Mouse (Mus musculus) kidney, postnatal 0 days (tissue): ENCODE measurements around the gene Pcp4. TPM values are rescaled to one million over a fixed set of nuclear protein-coding genes. Genes with fewer than 3 reads are reported as not detected.

Experiments used
- ATAC-seq: fragments of 200-750 bp; cut with Nextera tagmentation; replicated peaks from 2 replicates; pipeline ENCODE4 v1.8.0; 2017; ENCODE audit warnings: low read depth, moderate number of reproducible peaks, moderate TSS enrichment, moderate library complexity; ENCODE audit not compliant: low FRiP score
- DNase-seq: peaks from one replicate; pipeline ENCODE4 v3.0.0-alpha.2; 2016; ENCODE audit warnings: low spot score
- H3K27ac ChIP-seq: fragments of 300-500 bp; sonication (generic); 2 replicates; pipeline ENCODE4 v1.5.1; 2014; ENCODE audit warnings: mild to moderate bottlenecking
- H3K27me3 ChIP-seq: fragments of 300-500 bp; sonication (generic); 2 replicates; pipeline ENCODE4 v1.6.1; 2014; ENCODE audit warnings: low read length, mixed read lengths; ENCODE audit not compliant: insufficient read depth
- H3K36me3 ChIP-seq: fragments of 300-500 bp; sonication (generic); 2 replicates; pipeline ENCODE4 v1.6.1; 2014; ENCODE audit warnings: low read length, mixed read lengths; ENCODE audit not compliant: insufficient read depth
- H3K4me1 ChIP-seq: fragments of 300-500 bp; sonication (generic); replicated peaks from 2 replicates; pipeline ENCODE4 v1.6.1; 2014; ENCODE audit warnings: antibody characterized with exemption, low read length, mixed read lengths; ENCODE audit not compliant: insufficient read depth
- H3K4me2 ChIP-seq: fragments of 300-500 bp; sonication (generic); 2 replicates; pipeline ENCODE4 v1.6.1; 2014; ENCODE audit warnings: mild to moderate bottlenecking, low read length, moderate library complexity, mixed read lengths
- H3K4me3 ChIP-seq: fragments of 300-500 bp; sonication (generic); replicated peaks from 2 replicates; pipeline ENCODE4 v1.5.1; 2014; ENCODE audit warnings: low read depth, low read length
- H3K9ac ChIP-seq: fragments of 300-500 bp; sonication (generic); 2 replicates; pipeline ENCODE4 v1.6.1; 2014; ENCODE audit warnings: low read depth, low read length
- H3K9me3 ChIP-seq: fragments of 300-500 bp; sonication (generic); replicated peaks from 2 replicates; pipeline ENCODE4 v1.6.1; 2016; ENCODE audit warnings: low read length, inconsistent platforms, mixed read lengths
- CTCF ChIP-seq: IDR thresholded peaks from 2 replicates; pipeline ENCODE4 v1.5.1; 2016; ENCODE audit warnings: antibody characterized with exemption, low read depth, mild to moderate bottlenecking, moderate library complexity
- WGBS: fragments of 180-500 bp; shearing (Covaris S2); extraction: QIAGEN DNeasy Blood & Tissue Kit; methylation state at CpG from one replicate; pipeline ENCODE4 v1.1.7; 2014; 5-methylcytosine and 5-hydroxymethylcytosine counted together
- polyA plus RNA-seq: library from polyadenylated mRNA; unstranded; fragments of >200 nt; fragmentation: Nextera tagmentation; extraction: Ambion mirVana; gene quantifications from 2 replicates; pipeline ENCODE4 v1.2.1, GENCODE M21; 2015

Pcp4 gene
- polyA plus RNA-seq, 1 experiment from 2014 or later: 102 TPM

DNA sequence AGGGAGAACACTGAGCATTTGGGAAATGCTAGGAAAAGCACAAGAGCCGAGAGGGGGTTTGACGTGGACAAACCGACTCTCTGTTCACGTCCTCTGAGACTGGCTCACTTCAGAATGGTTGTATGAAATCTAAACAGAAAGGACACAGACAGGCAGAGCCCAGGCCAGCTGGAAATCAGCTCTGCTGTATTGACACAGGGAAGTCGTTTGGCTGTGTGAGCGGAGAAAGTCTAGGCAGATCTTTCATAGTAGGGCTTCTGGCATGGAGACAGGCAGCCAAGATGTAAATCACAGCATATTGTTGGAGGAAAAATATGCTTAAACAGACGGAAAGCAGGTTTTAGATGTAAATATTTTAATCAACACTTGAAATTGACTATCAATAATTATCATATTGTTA is 5.4 kb downstream of the Pcp4 start:
- H3K27ac ChIP-seq: no peak overlapping the region
- ATAC-seq: no peak
- no peak for TF ChIP-seq CTCF
- H3K9me3 ChIP-seq: no peaks in the 10 kb centered on the region
- H3K9ac ChIP-seq: no peak overlapping the region
- H3K4me2 ChIP-seq: no peak overlapping the region
- no peaks in the 10 kb centered on the region for H3K27me3 ChIP-seq
- peak; percentile 19 for DNase-seq
- WGBS: 42% methylated on average over 7 of the region's 7 CpGs
- no peaks in the 10 kb centered on the region for H3K4me1 ChIP-seq
- no peak overlapping the region for H3K4me3 ChIP-seq
- no peaks in the 10 kb centered on the region for H3K36me3 ChIP-seq

GRCm38 (mm10) chr16:96474185-96474584 is 6.8 kb downstream of the Pcp4 start:
- no peak for TF ChIP-seq CTCF
- Histone ChIP-seq H3K27me3 (no peaks in the 10 kb centered on the region), H3K9me3 (no peaks in the 10 kb centered on the region), H3K4me2 (no peak overlapping the region), H3K4me3 (no peak overlapping the region), H3K27ac (no peak overlapping the region), H3K4me1 (no peaks in the 10 kb centered on the region), H3K36me3 (no peaks in the 10 kb centered on the region), H3K9ac (no peak overlapping the region)
- WGBS: 32% methylated on average over 3 of the region's 3 CpGs
- DNase-seq (no peak), ATAC-seq (no peak)

DNA sequence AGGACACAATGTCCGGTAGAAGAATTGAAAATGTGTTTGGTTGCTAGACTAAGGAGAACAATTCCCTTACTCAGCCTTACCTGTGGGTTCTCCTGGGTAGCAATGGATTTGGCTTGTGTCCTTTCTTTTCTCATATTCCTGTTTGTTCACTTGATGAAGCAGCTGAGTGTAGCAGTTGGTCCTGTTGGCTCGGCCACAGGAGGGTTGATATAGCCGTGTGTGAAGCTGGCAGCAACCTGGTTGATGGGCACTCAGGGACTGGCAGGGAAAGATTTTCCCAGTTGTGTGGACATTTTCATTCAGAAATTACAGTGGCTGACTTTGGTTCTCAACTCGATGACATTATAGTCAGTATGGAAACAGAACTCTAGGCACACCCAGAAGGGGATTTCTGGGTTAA is 14.4 kb downstream of the Pcp4 start:
- Histone ChIP-seq H3K9ac (no peak overlapping the region), H3K4me3 (no peak overlapping the region), H3K27me3 (no peaks in the 10 kb centered on the region), H3K4me2 (no peak overlapping the region), H3K4me1 (no peaks in the 10 kb centered on the region), H3K9me3 (no peaks in the 10 kb centered on the region), H3K36me3 (no peaks in the 10 kb centered on the region), H3K27ac (no peak overlapping the region)
- WGBS: 92% methylated on average over 4 of the region's 4 CpGs
- ATAC-seq (no peak), DNase-seq (no peak)
- no peak for TF ChIP-seq CTCF

DNA sequence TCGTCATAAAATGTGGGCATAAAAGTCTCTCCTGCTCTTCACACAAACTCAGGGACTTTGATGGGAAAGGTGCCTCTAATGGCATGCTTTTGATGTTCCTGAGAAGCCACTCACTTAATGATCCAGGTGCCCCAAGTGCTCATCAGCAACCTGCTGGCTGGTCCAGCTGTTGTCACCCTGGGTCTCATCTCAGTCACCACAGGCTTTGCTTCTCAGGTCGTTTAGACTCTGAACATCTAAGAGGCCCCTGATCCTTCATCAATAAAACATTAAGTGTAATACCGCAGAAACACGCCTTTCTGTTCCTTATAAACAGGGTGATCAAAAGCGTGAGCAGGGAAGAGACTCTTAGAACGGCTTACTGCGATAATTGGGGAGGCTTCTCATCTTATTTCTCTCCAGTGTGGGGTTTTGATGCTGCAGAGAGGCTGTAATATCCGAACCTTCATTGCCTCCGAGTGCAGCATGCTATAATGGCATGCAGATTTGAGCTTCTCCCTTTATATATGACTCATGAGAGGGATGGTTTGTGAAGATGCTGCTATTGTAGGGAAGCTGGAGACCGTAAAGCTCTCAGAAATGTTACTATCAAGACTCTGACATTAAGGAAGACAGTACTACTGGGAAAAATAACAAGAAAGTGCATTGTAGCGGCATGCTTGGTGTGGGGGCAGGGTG is 19.7 kb downstream of the Pcp4 start:
- Histone ChIP-seq H3K27ac (no peak overlapping the region), H3K36me3 (no peaks in the 10 kb centered on the region), H3K4me1 (no peaks in the 10 kb centered on the region), H3K9me3 (no peaks in the 10 kb centered on the region), H3K4me2 (no peak overlapping the region), H3K4me3 (no peak overlapping the region), H3K9ac (no peak overlapping the region), H3K27me3 (no peaks in the 10 kb centered on the region)
- no peak for TF ChIP-seq CTCF
- WGBS: 72% methylated on average over 11 of the region's 11 CpGs
- DNase-seq (no peak), ATAC-seq (no peak)

GRCm38 (mm10) chr16:96488038-96488437 is 20.6 kb downstream of the Pcp4 start:
- no peaks in the 10 kb centered on the region for H3K4me1 ChIP-seq
- no peak overlapping the region for H3K9ac ChIP-seq
- H3K27me3 ChIP-seq: no peaks in the 10 kb centered on the region
- 61% methylated on average over 5 of the region's 5 CpGs for WGBS
- peak; percentile 45 for DNase-seq
- TF ChIP-seq CTCF: no peak
- no peak overlapping the region for H3K4me3 ChIP-seq
- no peak overlapping the region for H3K27ac ChIP-seq
- H3K36me3 ChIP-seq: no peaks in the 10 kb centered on the region
- no peaks in the 10 kb centered on the region for H3K9me3 ChIP-seq
- no peak overlapping the region for H3K4me2 ChIP-seq
- 0 out of 2 replicates have a peak, but pooled peaks have one; percentile 49 for ATAC-seq

GRCm38 (mm10) chr16:96491530-96491929 is 24.1 kb downstream of the Pcp4 start:
- Histone ChIP-seq H3K27me3 (no peaks in the 10 kb centered on the region), H3K9ac (no peak overlapping the region), H3K36me3 (no peaks in the 10 kb centered on the region), H3K27ac (no peak overlapping the region), H3K4me1 (no peaks in the 10 kb centered on the region), H3K4me2 (no peak overlapping the region), H3K9me3 (no peaks in the 10 kb centered on the region), H3K4me3 (no peak overlapping the region)
- TF ChIP-seq CTCF: no peak
- ATAC-seq: no peak
- 61% methylated on average over 3 of the region's 3 CpGs for WGBS
- DNase-seq: no peak

DNA sequence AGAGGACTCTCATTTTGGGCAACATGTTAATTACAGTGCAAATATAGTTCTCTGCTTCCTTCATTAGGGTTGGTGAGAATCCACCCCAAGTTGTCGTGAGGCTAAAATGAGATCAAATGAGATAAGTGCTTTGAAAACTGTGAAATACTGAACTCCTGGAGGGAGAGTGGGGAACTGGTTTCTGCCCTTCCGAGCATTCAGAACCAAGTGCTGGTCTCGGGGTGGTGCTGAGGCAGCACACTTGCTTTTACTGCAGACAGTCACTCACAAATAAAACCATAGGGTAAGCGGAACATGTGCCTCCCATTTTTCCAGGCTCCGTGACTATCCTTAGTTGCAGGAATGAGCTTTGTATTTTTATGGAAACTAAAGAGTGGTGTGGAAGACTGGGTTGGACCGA is 26.7 kb downstream of the Pcp4 start:
- Histone ChIP-seq H3K4me1 (no peaks in the 10 kb centered on the region), H3K27ac (no peak overlapping the region), H3K27me3 (no peaks in the 10 kb centered on the region), H3K9me3 (no peaks in the 10 kb centered on the region), H3K36me3 (no peaks in the 10 kb centered on the region), H3K4me2 (no peak overlapping the region), H3K9ac (no peak overlapping the region), H3K4me3 (no peak overlapping the region)
- TF ChIP-seq CTCF: no peak
- no peak for ATAC-seq
- DNase-seq: no peak
- WGBS: 76% methylated on average over 6 of the region's 6 CpGs
